Mouse (Mus musculus): ENCODE measurements around the gene Fbxl4. TPM values are rescaled to one million over a fixed set of nuclear protein-coding genes. Genes with fewer than 3 reads are reported as not detected.

Gene Fbxl4
- total and polyA plus RNA-seq, 3 experiments: 4.5 TPM; not detected in 1

GRCm38 (mm10) chr4:22482118-22482517, 124.8 kb downstream of the Fbxl4 start:
- no peak for TF ChIP-seq E2F4 (IDR thresholded peaks at IDR 0.05; ENCODE audit: borderline replicate concordance, low read depth, low read length)
- TF ChIP-seq RCOR1 (IDR thresholded peaks at IDR 0.05; ENCODE audit: low read depth, low read length): no peak
- TF ChIP-seq CTCF (IDR thresholded peaks at IDR 0.05 in 2 of 3, conservative IDR thresholded peaks at IDR 0.05 in 1 of 3; ENCODE audit: control insufficient read depth in 1 of 3, insufficient read depth in 1 of 3, low read depth in 2 of 3, low read length in 3 of 3, poor library complexity in 1 of 3, severe bottlenecking in 1 of 3): no peak
- TF ChIP-seq MEF2A (IDR thresholded peaks at IDR 0.05; ENCODE audit: extremely low read depth, insufficient replicate concordance, low read depth, low read length, poor library complexity, severe bottlenecking): no peak
- no peak for TF ChIP-seq TCF12 (IDR thresholded peaks at IDR 0.05; ENCODE audit: low read depth, low read length)
- no peak for TF ChIP-seq MXI1 (IDR thresholded peaks at IDR 0.05; ENCODE audit: low read depth, low read length)
- no peak for TF ChIP-seq ZC3H11A (IDR thresholded peaks at IDR 0.05; ENCODE audit: low read depth, low read length)
- no peak for TF ChIP-seq NELFE (IDR thresholded peaks at IDR 0.05; ENCODE audit: low read depth, low read length)
- Histone ChIP-seq H3K79me2 (ENCODE audit: control insufficient read depth, insufficient read depth, low read length, poor library complexity) (no peaks in the 10 kb centered on the region), H3K27me3 (ENCODE audit: control insufficient read depth in 1 of 2, insufficient read depth in 2 of 2, low read length in 2 of 2) (0 out of 4 replicates have a peak, but pooled peaks cover 0 to 1% of the 10 kb centered on the region in 2 experiments), H3K9ac (ENCODE audit: control insufficient read depth, low read depth, low read length, poor library complexity, severe bottlenecking) (no peak overlapping the region), H3K4me3 (ENCODE audit: control insufficient read depth in 1 of 2, insufficient read depth in 1 of 2, low read depth in 2 of 2, low read length in 2 of 2) (no peak overlapping the region), H3K27ac (ENCODE audit: control insufficient read depth, low read depth, low read length) (no peak overlapping the region), H3K36me3 (ENCODE audit: control insufficient read depth in 1 of 2, insufficient read depth in 2 of 2, low read length in 2 of 2) (no peaks in the 10 kb centered on the region), H3K9me3 (replicated peaks; ENCODE audit: insufficient read depth, low read length) (no peaks in the 10 kb centered on the region), H3K4me1 (ENCODE audit: control insufficient read depth in 1 of 2, insufficient read depth in 2 of 2, low read length in 2 of 2) (no peaks in the 10 kb centered on the region)
- DNase-seq (ENCODE audit: low read depth, low spot score): no peak

- H3K27me3 ChIP-seq (ENCODE audit: control insufficient read depth in 1 of 2, insufficient read depth in 2 of 2, low read length in 2 of 2): 0 out of 4 replicates have a peak, but pooled peaks cover 0 to 1% of the 10 kb centered on the region in 2 experiments
- no peak overlapping the region for H3K27ac ChIP-seq (ENCODE audit: control insufficient read depth, low read depth, low read length)
- H3K9ac ChIP-seq (ENCODE audit: control insufficient read depth, low read depth, low read length, poor library complexity, severe bottlenecking): no peak overlapping the region
- H3K36me3 ChIP-seq (ENCODE audit: control insufficient read depth in 1 of 2, insufficient read depth in 2 of 2, low read length in 2 of 2): no peaks in the 10 kb centered on the region
- no peaks in the 10 kb centered on the region for H3K9me3 ChIP-seq (replicated peaks; ENCODE audit: insufficient read depth, low read length)
- TF ChIP-seq SMC3 (IDR thresholded peaks at IDR 0.05; ENCODE audit: low read depth, low read length): no peak
- TF ChIP-seq ZC3H11A (IDR thresholded peaks at IDR 0.05; ENCODE audit: low read depth, low read length): no peak
- TF ChIP-seq MEF2A (IDR thresholded peaks at IDR 0.05; ENCODE audit: extremely low read depth, insufficient replicate concordance, low read depth, low read length, poor library complexity, severe bottlenecking): no peak
- TF ChIP-seq EP300 (IDR thresholded peaks at IDR 0.05; ENCODE audit: low read depth in 1 of 2, low read length in 2 of 2): no peak
- TF ChIP-seq CTCF (IDR thresholded peaks at IDR 0.05 in 2 of 3, conservative IDR thresholded peaks at IDR 0.05 in 1 of 3; ENCODE audit: control insufficient read depth in 1 of 3, insufficient read depth in 1 of 3, low read depth in 2 of 3, low read length in 3 of 3, poor library complexity in 1 of 3, severe bottlenecking in 1 of 3): no peak
- TF ChIP-seq RAD21 (IDR thresholded peaks at IDR 0.05; ENCODE audit: low read depth, low read length): no peak
- no peak for TF ChIP-seq CHD1 (IDR thresholded peaks at IDR 0.05; ENCODE audit: low read depth, low read length)
- TF ChIP-seq UBTF (IDR thresholded peaks at IDR 0.05; ENCODE audit: borderline replicate concordance, insufficient read depth, low read depth, low read length): no peak
- TF ChIP-seq MAZ (IDR thresholded peaks at IDR 0.05; ENCODE audit: low read depth, low read length): no peak
- TF ChIP-seq MYC (IDR thresholded peaks at IDR 0.05; ENCODE audit: low read depth, low read length): no peak
- TF ChIP-seq POLR2A (IDR thresholded peaks at IDR 0.05; ENCODE audit: control insufficient read depth in 1 of 2, insufficient read depth in 1 of 2, low read depth in 1 of 2, low read length in 2 of 2, poor library complexity in 1 of 2): no peak
- TF ChIP-seq USF1 (IDR thresholded peaks at IDR 0.05; ENCODE audit: low read depth, low read length): no peak
- TF ChIP-seq ZMIZ1 (IDR thresholded peaks at IDR 0.05; ENCODE audit: low read depth, low read length): no peak
- TF ChIP-seq TBP (IDR thresholded peaks at IDR 0.05; ENCODE audit: low read depth, low read length): no peak
- TF ChIP-seq CHD2 (IDR thresholded peaks at IDR 0.05; ENCODE audit: low read length): no peak
- no peak for TF ChIP-seq MAX (IDR thresholded peaks at IDR 0.05; ENCODE audit: low read length)
- no peak for TF ChIP-seq GATA1 (IDR thresholded peaks at IDR 0.05; ENCODE audit: low read depth, low read length)
- no peak for TF ChIP-seq HCFC1 (IDR thresholded peaks at IDR 0.05; ENCODE audit: low read depth, low read length)
- no peak for TF ChIP-seq E2F4 (IDR thresholded peaks at IDR 0.05; ENCODE audit: borderline replicate concordance, low read depth, low read length)
- H3K79me2 ChIP-seq (ENCODE audit: control insufficient read depth, insufficient read depth, low read length, poor library complexity): no peaks in the 10 kb centered on the region
- no peak overlapping the region for H3K4me3 ChIP-seq (ENCODE audit: control insufficient read depth in 1 of 2, insufficient read depth in 1 of 2, low read depth in 2 of 2, low read length in 2 of 2)
- no peaks in the 10 kb centered on the region for H3K4me1 ChIP-seq (ENCODE audit: control insufficient read depth in 1 of 2, insufficient read depth in 2 of 2, low read length in 2 of 2)
- DNase-seq (ENCODE audit: low read depth, low spot score): no peak
Observed at GRCm38 (mm10) chr4:22482756-22483280, 125.5 kb downstream of the Fbxl4 start.

Measured in MEL (cell line).